In genomic region chr15:81927741-81928140, GRCm38 (mm10) we compare ENCODE assay signal across 9 mouse cellular contexts. TPM values are rescaled to one million over a fixed set of nuclear protein-coding genes. Genes with fewer than 3 reads are reported as not detected.
DNase-seq lines count a peak whose midpoint lies in the region; ATAC-seq and TF ChIP-seq lines count a peak whose summit lies in the region.
"Had no signal": no experiment of that assay in that cellular context is flagged by ENCODE, and none has a peak within 500 bp of the region (broad histone marks: within the 10 kb centered on the region; RNA-seq: fewer than 3 reads in every experiment).

No protein-coding gene starts in this region.

- H3K36me3 ChIP-seq in megakaryocyte, embryonic 14.5 days (replicated peaks; ENCODE audit: low read length): peaks cover 18% of the 10 kb centered on the region
- H3K36me3 ChIP-seq in kidney, embryonic 14.5 days (ENCODE audit: control insufficient read depth, insufficient read depth, low read length): 0 out of 2 replicates have a peak, but pooled peaks cover 2% of the 10 kb centered on the region
- no peaks in the 10 kb centered on the region for H3K36me3 ChIP-seq in stomach, postnatal 0 days (ENCODE audit: control insufficient read depth, insufficient read depth, low read length)

- WGBS in kidney, embryonic 14.5 days: 38% methylated on average over 4 of the region's 4 CpGs
- WGBS in stomach, postnatal 0 days: 32% methylated on average over 4 of the region's 4 CpGs

- peaks cover 67% of the 10 kb centered on the region for H3K4me1 ChIP-seq in megakaryocyte, embryonic 14.5 days
- H3K4me1 ChIP-seq in cortical plate, adult 2 months (ENCODE audit: control insufficient read depth, insufficient read depth, low read length): peaks cover 9% of the 10 kb centered on the region
- H3K4me1 ChIP-seq in kidney, embryonic 14.5 days (ENCODE audit: control insufficient read depth, insufficient read depth, low read length): peaks cover 36% of the 10 kb centered on the region
- H3K4me1 ChIP-seq in stomach, postnatal 0 days (replicated peaks; ENCODE audit: control insufficient read depth, insufficient read depth): 0 out of 2 replicates have a peak, but pooled peaks cover 8% of the 10 kb centered on the region

- H3K9me3 ChIP-seq in megakaryocyte, embryonic 14.5 days: no peaks in the 10 kb centered on the region
- no peaks in the 10 kb centered on the region for H3K9me3 ChIP-seq in kidney, embryonic 14.5 days (ENCODE audit: control insufficient read depth, low read length)
- no peaks in the 10 kb centered on the region for H3K9me3 ChIP-seq in stomach, postnatal 0 days (ENCODE audit: control insufficient read depth, low read length)

- intact Hi-C loops in heart, postnatal 10 days (cut with DNase I): no loop called here

- DNase-seq in stomach, postnatal 0 days (ENCODE audit: low spot score): no peak
- no peak for DNase-seq in heart, postnatal 10 days
- no peak for DNase-seq in urinary bladder, postnatal 25 days (ENCODE audit: low spot score)
- DNase-seq: gastrocnemius, postnatal 25 days had no signal

- no peak overlapping the region for H3K9ac ChIP-seq in kidney, embryonic 14.5 days (ENCODE audit: low read depth, low read length)
- no peak overlapping the region for H3K9ac ChIP-seq in stomach, postnatal 0 days (ENCODE audit: low read length)

- TF ChIP-seq POLR2A in cortical plate, adult 2 months (IDR thresholded peaks at IDR 0.05; ENCODE audit: extremely low read depth, insufficient read depth, low read length): no peak

- H3K4me3 ChIP-seq in megakaryocyte, embryonic 14.5 days (replicated peaks): peak overlapping the region; percentile 75
- no peak overlapping the region for H3K4me3 ChIP-seq in cortical plate, adult 2 months (ENCODE audit: insufficient read depth, low read length)
- no peak overlapping the region for H3K4me3 ChIP-seq in kidney, embryonic 14.5 days (ENCODE audit: low read length)
- H3K4me3 ChIP-seq in stomach, postnatal 0 days (ENCODE audit: low read depth, low read length): no peak overlapping the region

- no peak for TF ChIP-seq EP300 in stomach, postnatal 0 days (optimal IDR thresholded peaks at IDR 0.05)

- H3K27me3 ChIP-seq in megakaryocyte, embryonic 14.5 days (replicated peaks): no peaks in the 10 kb centered on the region
- H3K27me3 ChIP-seq in kidney, embryonic 14.5 days (ENCODE audit: control insufficient read depth, insufficient read depth, low read length): no peaks in the 10 kb centered on the region
- H3K27me3 ChIP-seq in stomach, postnatal 0 days (ENCODE audit: control insufficient read depth, insufficient read depth, low read length): no peaks in the 10 kb centered on the region

- ATAC-seq in megakaryocyte, adult 5-6 weeks (ENCODE audit: poor library complexity, severe bottlenecking): no peak
- no peak for ATAC-seq in kidney, embryonic 14.5 days (ENCODE audit: low FRiP score, low TSS enrichment)
- no peak for ATAC-seq in stomach, postnatal 0 days (ENCODE audit: low FRiP score, low TSS enrichment)

- TF ChIP-seq CTCF in cortical plate, adult 2 months (IDR thresholded peaks at IDR 0.05; ENCODE audit: extremely low read depth, insufficient read depth, low read length): no peak
- no peak for TF ChIP-seq CTCF in stomach, postnatal 0 days (IDR thresholded peaks at IDR 0.05; ENCODE audit: low read depth)

- H3K27ac ChIP-seq in cortical plate, adult 2 months (ENCODE audit: insufficient read depth, low read length): peak overlapping the region; percentile 28; the same call in 1 of the 2 replicates
- H3K27ac ChIP-seq in kidney, embryonic 14.5 days (ENCODE audit: low read depth, low read length): peak overlapping the region; percentile 85
- peak overlapping the region; percentile 63; the same call in 1 of the 2 replicates for H3K27ac ChIP-seq in stomach, postnatal 0 days (replicated peaks)

- no peak overlapping the region for H3K4me2 ChIP-seq in kidney, embryonic 14.5 days (replicated peaks; ENCODE audit: low read depth, low read length)
- H3K4me2 ChIP-seq in stomach, postnatal 0 days (replicated peaks; ENCODE audit: low read depth): no peak overlapping the region

RNA-seq across cellular contexts. Expression of gene Polr3h, which starts 1.7 kb away (rescaled TPM):
- 38.3 and 52.6 TPM in 2 replicates for polyA plus RNA-seq in megakaryocyte, embryonic 14.5 days (2012; ENCODE audit: insufficient read depth, low replicate concordance)
- 2.7 and 3.9 TPM in 2 replicates for total RNA-seq in megakaryocyte, adult 5-6 weeks (2015)
- 5.5 and 7.8 TPM in 2 replicates for total RNA-seq in megakaryocyte, adult 5-6 weeks (2017)
- polyA plus RNA-seq in cortical plate, adult 2 months (2012; rRNA removed): 61.5 and 63.0 TPM in 2 replicates
- 76.5 and 78.9 TPM in 2 replicates for polyA plus RNA-seq in kidney, embryonic 14.5 days (2014; fragmentation: Nextera tagmentation; extraction: Ambion mirVana)
- polyA plus RNA-seq in stomach, postnatal 0 days (2015; fragmentation: Nextera tagmentation; extraction: Ambion mirVana): 65.6 and 66.4 TPM in 2 replicates
- total RNA-seq in heart, postnatal 10 days (2021): 10 to 100 TPM in 1 of 2 experiments, 1 to 10 TPM in 1; 9.7 to 10.0 TPM

RNA-seq across cellular contexts. Expression of gene Csdc2, which starts 8.8 kb away (rescaled TPM):
- not detected in 2 replicates for polyA plus RNA-seq in megakaryocyte, embryonic 14.5 days (2012; ENCODE audit: insufficient read depth, low replicate concordance)
- not detected in 2 replicates for total RNA-seq in megakaryocyte, adult 5-6 weeks (2015)
- total RNA-seq in megakaryocyte, adult 5-6 weeks (2017): not detected in 2 replicates
- 111 and 115 TPM in 2 replicates for polyA plus RNA-seq in cortical plate, adult 2 months (2012; rRNA removed)
- polyA plus RNA-seq in kidney, embryonic 14.5 days (2014; fragmentation: Nextera tagmentation; extraction: Ambion mirVana): 17.5 and 28.1 TPM in 2 replicates
- polyA plus RNA-seq in stomach, postnatal 0 days (2015; fragmentation: Nextera tagmentation; extraction: Ambion mirVana): 9.5 and 9.7 TPM in 2 replicates
- total RNA-seq in heart, postnatal 10 days (2021): 10 to 100 TPM in 1 of 2 experiments, 1 to 10 TPM in 1; 7.8 to 19.8 TPM

RNA-seq across cellular contexts. Expression of gene Pmm1, which starts 33.0 kb away (rescaled TPM):
- polyA plus RNA-seq in megakaryocyte, embryonic 14.5 days (2012; ENCODE audit: insufficient read depth, low replicate concordance): 7.0 and 42.9 TPM in 2 replicates
- 10.4 and 10.5 TPM in 2 replicates for total RNA-seq in megakaryocyte, adult 5-6 weeks (2015)
- 5.6 and 5.7 TPM in 2 replicates for total RNA-seq in megakaryocyte, adult 5-6 weeks (2017)
- polyA plus RNA-seq in cortical plate, adult 2 months (2012; rRNA removed): 294 and 300 TPM in 2 replicates
- 28.3 and 33.0 TPM in 2 replicates for polyA plus RNA-seq in kidney, embryonic 14.5 days (2014; fragmentation: Nextera tagmentation; extraction: Ambion mirVana)
- polyA plus RNA-seq in stomach, postnatal 0 days (2015; fragmentation: Nextera tagmentation; extraction: Ambion mirVana): 32.2 and 35.8 TPM in 2 replicates
- 10 to 100 TPM; 22.0 to 31.4 TPM for total RNA-seq in heart, postnatal 10 days (2021)

RNA-seq across cellular contexts. Expression of gene 1700029P11Rik, which starts 52.6 kb away (rescaled TPM):
- not detected in 2 replicates for polyA plus RNA-seq in megakaryocyte, embryonic 14.5 days (2012; ENCODE audit: insufficient read depth, low replicate concordance)
- not detected in 2 replicates for total RNA-seq in megakaryocyte, adult 5-6 weeks (2015)
- not detected in 2 replicates for total RNA-seq in megakaryocyte, adult 5-6 weeks (2017)
- not detected in 2 replicates for polyA plus RNA-seq in cortical plate, adult 2 months (2012; rRNA removed)
- polyA plus RNA-seq in kidney, embryonic 14.5 days (2014; fragmentation: Nextera tagmentation; extraction: Ambion mirVana): not detected in 2 replicates
- not detected in 2 replicates for polyA plus RNA-seq in stomach, postnatal 0 days (2015; fragmentation: Nextera tagmentation; extraction: Ambion mirVana)
- not detected for total RNA-seq in heart, postnatal 10 days (2021)
- total RNA-seq: gastrocnemius, postnatal 25 days; left cerebral cortex, postnatal 36 days had no signal

RNA-seq across cellular contexts. Expression of gene Aco2, which starts 55.6 kb away (rescaled TPM):
- 36.5 and 110 TPM in 2 replicates for polyA plus RNA-seq in megakaryocyte, embryonic 14.5 days (2012; ENCODE audit: insufficient read depth, low replicate concordance)
- total RNA-seq in megakaryocyte, adult 5-6 weeks (2015): 47.0 and 58.7 TPM in 2 replicates
- total RNA-seq in megakaryocyte, adult 5-6 weeks (2017): 82.3 and 89.4 TPM in 2 replicates
- 533 and 545 TPM in 2 replicates for polyA plus RNA-seq in cortical plate, adult 2 months (2012; rRNA removed)
- polyA plus RNA-seq in kidney, embryonic 14.5 days (2014; fragmentation: Nextera tagmentation; extraction: Ambion mirVana): 123 and 191 TPM in 2 replicates
- polyA plus RNA-seq in stomach, postnatal 0 days (2015; fragmentation: Nextera tagmentation; extraction: Ambion mirVana): 130 and 141 TPM in 2 replicates
- 1,000 to 10,000 TPM; 1,895 to 1,910 TPM for total RNA-seq in heart, postnatal 10 days (2021)

Comparison
In these comparisons a context has a peak if more than half of its experiments do, and no peak if none do; other contexts are left out.
1. H3K27ac ChIP-seq: peak in every context shown above with its lines; median percentile 85 in kidney, embryonic 14.5 days; 63 in stomach, postnatal 0 days; 28 in cortical plate, adult 2 months.
2. RNA of gene Csdc2, which starts 8.8 kb away (polyA plus RNA-seq): 111 to 115 TPM in cortical plate, adult 2 months, 17.5 to 28.1 TPM in kidney, embryonic 14.5 days and 9.5 to 9.7 TPM in stomach, postnatal 0 days; not detected in megakaryocyte, embryonic 14.5 days; every median in the first group is over 10 times any median in the second.